Mouse (Mus musculus) olfactory bulb, adult 2 months (tissue): ENCODE results near the gene Clock. TPM values are rescaled to one million over a fixed set of nuclear protein-coding genes. Genes with fewer than 3 reads are reported as not detected.

Experiments used
- H3K27ac ChIP-seq: fragments of 200-500 bp; 2 replicates; pipeline ENCODE4 v1.5.1; 2012; ENCODE audit warnings: low read depth, low read length; ENCODE audit not compliant: insufficient read depth
- H3K4me1 ChIP-seq: fragments of 200-500 bp; 2 replicates; pipeline ENCODE4 v1.6.1; 2012; ENCODE audit warnings: low read length; ENCODE audit not compliant: control insufficient read depth, insufficient read depth
- H3K4me3 ChIP-seq: fragments of 200-500 bp; 2 replicates; pipeline ENCODE4 v1.5.1; 2012; ENCODE audit warnings: mild to moderate bottlenecking, low read depth, low read length, moderate library complexity; ENCODE audit not compliant: insufficient read depth
- CTCF ChIP-seq: fragments of 200-500 bp; IDR thresholded peaks from 2 replicates; pipeline ENCODE4 v1.5.1; 2012; ENCODE audit warnings: low read depth, mild to moderate bottlenecking, low read length, moderate library complexity; ENCODE audit not compliant: insufficient read depth
- POLR2A ChIP-seq: fragments of 200-500 bp; IDR thresholded peaks from 2 replicates; pipeline ENCODE4 v1.6.1; 2012; ENCODE audit warnings: mild to moderate bottlenecking, low read depth, low read length, moderate library complexity; ENCODE audit not compliant: insufficient read depth
- WGBS: fragments of 180-500 bp; shearing (Covaris S2); methylation state at CpG from one replicate; pipeline ENCODE4 v1.1.7; 2018; 5-methylcytosine and 5-hydroxymethylcytosine counted together
- polyA plus RNA-seq: library from polyadenylated mRNA; stranded (reverse); fragments of >200 nt; gene quantifications from 2 replicates; pipeline ENCODE4 v1.2.4, GENCODE M21; 2012; ENCODE audit warnings: low replicate concordance; ENCODE audit not compliant: missing spikeins, insufficient read depth, insufficient read length

Clock gene
- polyA plus RNA-seq, 1 experiment = not detected

GRCm38 (mm10) chr5:76288256-76288655, 16.3 kb downstream of the Clock start:
- H3K27ac ChIP-seq = no peak overlapping the region
- WGBS = 90% methylated on average over 3 of the region's 3 CpGs
- H3K4me1 ChIP-seq = 0 out of 2 replicates have a peak, but pooled peaks cover 2% of the 10 kb centered on the region
- H3K4me3 ChIP-seq = no peak overlapping the region
- no peak for TF ChIP-seq CTCF
- no peak for TF ChIP-seq POLR2A

- Histone ChIP-seq H3K4me1 (peaks cover 4% of the 10 kb centered on the region; the same call in 1 of the 2 replicates), H3K27ac (no peak overlapping the region), H3K4me3 (no peak overlapping the region)
- TF ChIP-seq POLR2A (no peak), CTCF (no peak)
- WGBS = 82% methylated on average over 5 of the region's 5 CpGs
Observed at GRCm38 (mm10) chr5:76287062-76287461, 17.5 kb downstream of the Clock start.

- TF ChIP-seq POLR2A = no peak
- TF ChIP-seq CTCF = no peak
- Histone ChIP-seq H3K4me3 (no peak overlapping the region), H3K27ac (no peak overlapping the region), H3K4me1 (peaks cover 5% of the 10 kb centered on the region)
- 52% methylated on average over 4 of the region's 4 CpGs for WGBS
Observed at GRCm38 (mm10) chr5:76285699-76286098, 18.9 kb downstream of the Clock start.

DNA sequence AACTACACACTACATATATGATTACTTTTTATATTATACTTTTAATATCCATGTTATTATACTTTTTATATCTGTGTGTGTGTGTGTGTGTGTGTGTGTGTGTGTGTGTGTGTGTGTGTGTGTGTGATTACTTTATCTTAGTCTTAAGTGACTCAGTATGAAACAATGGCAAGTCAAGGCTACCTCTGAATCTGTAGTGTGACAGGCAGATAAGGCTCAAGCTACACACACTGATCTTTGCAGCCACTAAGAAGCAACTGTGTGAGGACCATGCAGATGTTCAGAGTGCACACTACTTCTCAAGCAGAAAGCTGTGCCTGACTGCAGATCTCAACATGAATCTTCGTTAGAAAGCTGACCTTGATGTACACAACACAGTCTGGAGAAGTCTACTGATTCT, 20.7 kb downstream of the Clock start:
- no peak overlapping the region for H3K4me3 ChIP-seq
- H3K4me1 ChIP-seq = peaks cover 5% of the 10 kb centered on the region
- H3K27ac ChIP-seq = no peak overlapping the region
- no peak for TF ChIP-seq POLR2A
- no peak for TF ChIP-seq CTCF
- 90% methylated on average over 1 of the region's 1 CpGs for WGBS

GRCm38 (mm10) chr5:76274977-76275376, 29.6 kb downstream of the Clock start:
- no peaks in the 10 kb centered on the region for H3K4me1 ChIP-seq
- WGBS = 46% methylated on average over 4 of the region's 4 CpGs
- TF ChIP-seq POLR2A (no peak), CTCF (no peak)
- no peak overlapping the region for H3K27ac ChIP-seq
- no peak overlapping the region for H3K4me3 ChIP-seq

- no peak for TF ChIP-seq CTCF
- no peak for TF ChIP-seq POLR2A
- WGBS = 95% methylated on average over 3 of the region's 3 CpGs
- Histone ChIP-seq H3K4me3 (no peak overlapping the region), H3K4me1 (no peaks in the 10 kb centered on the region), H3K27ac (no peak overlapping the region)
Observed at GRCm38 (mm10) chr5:76250948-76251347, 53.6 kb downstream of the Clock start.

GRCm38 (mm10) chr5:76246539-76246938, 58.1 kb downstream of the Clock start:
- TF ChIP-seq POLR2A (no peak), CTCF (no peak)
- no peak overlapping the region for H3K4me3 ChIP-seq
- no peak overlapping the region for H3K27ac ChIP-seq

GRCm38 (mm10) chr5:76245419-76245818, 59.2 kb downstream of the Clock start:
- TF ChIP-seq POLR2A (no peak), CTCF (no peak)
- Histone ChIP-seq H3K27ac (no peak overlapping the region), H3K4me1 (no peaks in the 10 kb centered on the region), H3K4me3 (no peak overlapping the region)
- WGBS = 87% methylated on average over 3 of the region's 3 CpGs

More at GRCm38 (mm10) chr5:76246539-76246938, 58.1 kb downstream of the Clock start:
- H3K4me1 ChIP-seq = no peaks in the 10 kb centered on the region

DNA sequence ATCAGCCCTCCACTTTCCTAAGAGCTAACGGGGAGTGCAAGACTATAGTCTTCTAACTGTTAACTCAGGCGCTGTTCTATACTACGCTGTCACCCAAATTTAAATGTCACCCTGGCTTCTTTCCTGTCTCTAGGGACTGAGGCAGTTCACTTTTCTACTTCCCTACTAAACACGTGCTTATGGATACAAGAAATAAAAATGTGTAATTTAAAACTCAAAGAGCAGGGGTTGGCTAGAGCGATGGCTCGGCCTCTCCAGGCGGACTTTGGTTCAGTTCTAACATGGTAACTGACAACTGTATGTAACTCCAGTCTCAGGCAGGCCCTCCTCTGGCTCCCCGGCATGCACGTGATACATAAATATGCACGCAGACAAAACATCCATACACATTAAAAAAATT, 60.2 kb downstream of the Clock start:
- no peak overlapping the region for H3K27ac ChIP-seq
- TF ChIP-seq POLR2A (no peak), CTCF (no peak)
- 95% methylated on average over 10 of the region's 10 CpGs for WGBS
- H3K4me1 ChIP-seq = no peaks in the 10 kb centered on the region
- no peak overlapping the region for H3K4me3 ChIP-seq

- H3K27ac ChIP-seq = no peak overlapping the region
- no peaks in the 10 kb centered on the region for H3K4me1 ChIP-seq
- 96% methylated on average over 4 of the region's 4 CpGs for WGBS
- TF ChIP-seq POLR2A (no peak), CTCF (no peak)
- no peak overlapping the region for H3K4me3 ChIP-seq
Observed at GRCm38 (mm10) chr5:76243929-76244328, 60.7 kb downstream of the Clock start.
